Mouse (Mus musculus): ENCODE measurements at regions not wholly inside any gene's neighbourhood (a gene's known extent, or its start where the extent isn't known, plus 50 kb on each side); places are given as distances from the start of the nearest gene placed in this dataset.
A peak's percentile ranks its signal among the peaks of the same experiment; 100 is the strongest.

GRCm38 (mm10) chr1:122607309-122607708, 1039.5 kb upstream of the Ddx18 start:
- no peak for DNase-seq (ENCODE audit: low read depth)

GRCm38 (mm10) chr1:122575954-122576353, 1008.2 kb upstream of the Ddx18 start:
- no peak for DNase-seq (ENCODE audit: low read depth)

GRCm38 (mm10) chr1:122551596-122551995, 983.8 kb upstream of the Ddx18 start:
- no peak for DNase-seq (ENCODE audit: low read depth)

- DNase-seq (ENCODE audit: low read depth) = no peak
Measured at GRCm38 (mm10) chr1:122509580-122509979, 941.8 kb upstream of the Ddx18 start.

DNA sequence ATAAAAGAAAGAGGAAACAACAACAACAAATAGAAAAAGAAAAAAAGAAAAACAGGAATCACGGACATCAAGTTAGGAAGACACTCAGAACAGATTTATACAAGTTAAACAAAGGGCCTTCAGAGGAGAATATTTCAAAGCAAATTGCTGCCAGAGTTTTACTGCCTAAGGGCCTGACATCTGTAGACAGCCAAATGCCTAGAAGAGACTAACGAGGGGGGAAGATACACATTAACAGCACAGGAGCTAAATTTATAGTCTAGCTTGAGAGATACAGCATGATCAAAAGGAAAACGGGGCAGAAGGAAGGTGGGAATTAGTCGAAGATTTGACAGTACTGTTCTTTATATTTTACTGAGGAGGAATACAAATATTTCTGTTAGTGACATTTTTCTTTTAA, 933.9 kb upstream of the Ddx18 start:
- DNase-seq (ENCODE audit: low read depth) = no peak

DNA sequence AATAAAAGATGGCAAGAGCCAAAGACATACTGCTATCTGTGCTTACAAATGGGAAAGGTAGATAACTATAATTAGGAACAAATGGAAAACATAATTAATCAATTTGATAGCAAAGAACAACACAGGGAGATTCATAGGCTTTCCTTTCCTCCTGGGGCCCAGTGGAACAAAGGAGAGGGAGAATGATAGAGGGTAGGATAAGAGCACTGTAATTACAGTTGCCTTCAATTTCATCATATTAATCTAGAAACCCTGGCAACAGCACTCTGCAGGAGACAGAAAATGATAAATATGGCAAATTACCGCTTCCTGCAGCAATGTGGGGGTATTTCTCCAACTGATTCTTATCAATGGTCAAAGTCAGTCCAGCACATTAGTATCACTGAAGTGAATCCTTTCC, 910.2 kb upstream of the Ddx18 start:
- no peak for DNase-seq (ENCODE audit: low read depth)

DNA sequence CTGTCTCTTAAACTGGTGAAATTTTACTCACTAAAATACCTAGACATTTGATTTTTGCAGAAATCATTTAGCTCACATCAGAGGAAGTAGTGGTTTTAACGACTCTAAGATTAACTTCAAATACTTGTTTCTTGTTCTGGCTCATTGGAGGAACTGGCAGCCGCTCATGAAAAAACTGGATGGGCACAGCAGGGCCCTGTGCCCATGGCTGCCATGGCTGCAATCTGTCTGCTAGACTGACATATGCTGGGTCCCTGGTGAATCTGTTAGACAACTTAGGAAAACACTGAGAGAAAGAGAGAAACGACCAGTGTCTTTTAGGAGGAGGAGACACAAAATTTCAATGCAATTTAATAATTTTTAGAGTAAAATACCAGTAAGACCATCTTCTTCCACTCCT, 896.1 kb upstream of the Ddx18 start:
- no peak for DNase-seq (ENCODE audit: low read depth)

- no peak for DNase-seq (ENCODE audit: low read depth)
Measured at GRCm38 (mm10) chr1:122459056-122459455, 891.3 kb upstream of the Ddx18 start.

GRCm38 (mm10) chr1:122454881-122455280, 887.1 kb upstream of the Ddx18 start:
- DNase-seq (ENCODE audit: low read depth) = no peak

- DNase-seq (ENCODE audit: low read depth) = no peak
Measured at GRCm38 (mm10) chr1:122453617-122454016, 885.8 kb upstream of the Ddx18 start.

DNA sequence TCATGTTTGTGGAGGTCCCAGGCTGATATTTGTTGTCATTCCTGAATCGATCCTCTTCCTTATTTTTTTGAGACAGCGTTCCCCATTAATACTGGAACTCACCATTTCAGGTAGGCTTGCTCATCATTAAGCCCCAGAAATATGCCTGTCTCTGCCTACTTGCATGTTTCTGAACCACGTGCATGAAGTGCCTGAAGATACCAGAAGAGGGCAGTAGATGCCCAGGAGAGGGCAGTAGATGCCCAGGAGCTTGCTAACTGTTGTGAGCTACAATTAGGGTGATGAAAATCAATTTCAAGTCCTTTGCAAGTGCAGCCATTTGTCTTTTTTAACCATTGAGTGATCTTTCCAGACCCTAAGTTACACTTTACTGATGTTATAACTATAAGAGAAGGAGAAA, 871.6 kb upstream of the Ddx18 start:
- no peak for DNase-seq (ENCODE audit: low read depth)

DNA sequence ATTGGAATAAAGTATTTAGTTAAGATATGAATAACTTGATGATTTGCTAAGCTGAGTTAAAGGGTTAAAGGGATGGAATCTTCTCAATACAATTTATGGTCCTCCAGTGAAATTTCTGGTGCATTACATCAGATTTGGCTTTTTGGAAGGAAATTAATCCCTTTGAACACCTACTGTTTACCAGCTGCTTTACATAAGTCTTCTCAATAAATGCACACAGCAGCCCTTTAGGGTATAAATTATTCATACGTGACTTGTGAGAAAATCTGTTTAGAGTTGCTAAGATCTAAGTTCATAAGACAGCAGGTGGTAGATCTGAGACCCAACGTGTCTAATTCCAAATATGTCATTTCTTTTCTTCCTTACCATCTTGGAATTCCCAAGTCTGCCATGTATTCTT, 855.7 kb upstream of the Ddx18 start:
- no peak for DNase-seq (ENCODE audit: low read depth)

GRCm38 (mm10) chr1:122396342-122396741, 828.6 kb upstream of the Ddx18 start:
- no peak for DNase-seq (ENCODE audit: low read depth)

DNA sequence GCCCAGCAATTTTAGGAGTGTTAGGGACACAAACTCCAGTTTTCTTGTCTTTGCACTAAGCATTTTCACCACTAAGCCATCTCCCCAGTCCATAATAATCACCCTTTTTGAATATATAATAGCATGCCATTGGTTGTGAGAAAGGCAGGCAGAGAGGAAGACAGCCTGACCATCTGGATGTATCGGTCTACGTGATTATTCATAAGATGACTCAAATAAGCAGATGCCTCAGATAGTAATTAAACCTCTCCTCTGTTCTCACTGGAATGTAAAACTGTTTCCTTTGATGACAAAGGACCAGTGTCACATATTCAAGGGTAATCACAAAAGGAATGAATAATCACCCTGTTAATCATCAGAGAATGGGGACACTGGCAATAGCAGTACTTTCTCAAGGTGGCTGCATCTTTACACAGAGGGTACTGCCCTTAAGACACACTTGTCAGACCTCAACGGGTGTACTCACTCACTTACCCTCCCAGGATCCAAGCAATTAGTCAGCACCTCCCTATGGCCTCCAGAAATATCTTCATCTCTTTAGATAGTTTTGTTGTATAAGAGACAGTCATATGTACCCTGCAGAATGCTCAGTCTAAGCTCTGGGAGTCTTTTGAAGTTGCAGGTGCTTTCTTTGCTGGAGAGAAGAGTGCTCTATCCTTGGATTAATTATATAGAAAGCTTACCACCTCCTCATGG, 826.0 kb upstream of the Ddx18 start:
- no peak for DNase-seq (ENCODE audit: low read depth)

GRCm38 (mm10) chr1:122357015-122357414, 789.2 kb upstream of the Ddx18 start:
- peak; percentile 100 for DNase-seq (ENCODE audit: low read depth)

- no peak for DNase-seq (ENCODE audit: low read depth)
Measured at GRCm38 (mm10) chr1:122351530-122351929, 783.7 kb upstream of the Ddx18 start.

DNA sequence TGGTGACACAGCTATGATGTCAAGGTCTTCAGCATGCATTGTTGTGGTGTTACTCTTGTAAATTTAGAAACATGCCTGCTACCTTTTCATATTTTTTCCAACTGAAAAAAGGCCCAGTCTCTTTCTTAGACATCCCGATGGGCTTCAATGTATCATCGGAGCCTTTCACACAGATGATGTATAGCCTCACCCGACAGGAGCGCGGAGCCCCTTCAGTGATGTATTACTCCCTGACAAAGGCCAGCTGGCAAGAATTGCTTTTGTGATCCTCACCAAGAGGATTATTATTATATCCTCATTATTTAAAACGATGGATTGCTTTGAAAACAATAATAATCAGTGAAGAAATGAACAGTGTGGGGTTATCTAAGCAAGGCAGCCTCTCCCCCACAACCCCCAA, 765.5 kb upstream of the Ddx18 start:
- DNase-seq (ENCODE audit: low read depth) = no peak

DNA sequence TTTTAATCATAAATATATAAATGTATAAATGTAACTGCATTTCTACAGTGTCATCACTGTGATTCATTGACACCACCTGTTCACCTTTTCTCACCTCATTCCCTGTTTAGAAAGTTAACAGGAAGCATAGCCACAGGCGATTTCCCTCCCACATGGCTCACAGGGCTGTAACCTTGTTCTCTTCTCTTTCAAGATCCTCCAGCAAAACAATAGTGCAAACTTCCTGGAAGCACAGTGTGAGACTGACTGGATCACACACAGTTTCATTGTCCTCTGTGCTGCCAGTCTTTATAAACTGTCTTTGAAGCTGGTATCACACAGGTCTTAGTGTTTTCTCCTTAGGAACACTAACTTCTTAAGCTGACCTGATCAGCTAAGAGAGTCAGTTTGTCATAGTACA, 760.5 kb upstream of the Ddx18 start:
- DNase-seq (ENCODE audit: low read depth) = no peak

Measured in naive thymus-derived CD4-positive, alpha-beta T cell, adult 2 months (primary cell).